Mouse (Mus musculus) hindbrain, embryonic 14.5 days (tissue): ENCODE measurements around the gene Gucy2g. TPM values are rescaled to one million over a fixed set of nuclear protein-coding genes. Genes with fewer than 3 reads are reported as not detected.
A peak's percentile ranks its signal among the peaks of the same experiment; 100 is the strongest.

Source experiments
- ATAC-seq: fragments of 200-750 bp; cut with Nextera tagmentation; 2 replicates; pipeline ENCODE4 v1.8.0; 2017; ENCODE audit warnings: moderate number of reproducible peaks, mild to moderate bottlenecking, moderate TSS enrichment, moderate library complexity; ENCODE audit not compliant: low FRiP score
- DNase-seq: peaks from one replicate; pipeline ENCODE4 v3.0.0-alpha.2; 2015; ENCODE audit warnings: low spot score
- H3K27ac ChIP-seq: fragments of 300-500 bp; sonication (generic); 2 replicates; pipeline ENCODE4 v1.5.1; 2014; ENCODE audit warnings: mild to moderate bottlenecking, moderate library complexity
- H3K27me3 ChIP-seq: fragments of 300-500 bp; sonication (generic); 2 replicates; pipeline ENCODE4 v1.6.1; 2014; ENCODE audit warnings: mild to moderate bottlenecking, low read length, mixed read lengths; ENCODE audit not compliant: control insufficient read depth, insufficient read depth
- H3K36me3 ChIP-seq: fragments of 300-500 bp; sonication (generic); replicated peaks from 2 replicates; pipeline ENCODE4 v1.6.1; 2014; ENCODE audit not compliant: control insufficient read depth, insufficient read depth
- H3K4me1 ChIP-seq: fragments of 300-500 bp; sonication (generic); replicated peaks from 2 replicates; pipeline ENCODE4 v1.6.1; 2014; ENCODE audit warnings: antibody characterized with exemption, low read length, mixed read lengths; ENCODE audit not compliant: control insufficient read depth, insufficient read depth
- H3K4me2 ChIP-seq: fragments of 300-500 bp; sonication (generic); replicated peaks from 2 replicates; pipeline ENCODE4 v1.6.1; 2014; ENCODE audit warnings: mild to moderate bottlenecking, moderate library complexity
- H3K4me3 ChIP-seq: fragments of 300-500 bp; sonication (generic); replicated peaks from 2 replicates; pipeline ENCODE4 v1.5.1; 2014; ENCODE audit warnings: mild to moderate bottlenecking, low read length
- H3K9ac ChIP-seq: fragments of 300-500 bp; sonication (generic); 2 replicates; pipeline ENCODE4 v1.6.1; 2014
- H3K9me3 ChIP-seq: fragments of 300-500 bp; sonication (generic); 2 replicates; pipeline ENCODE4 v1.6.1; 2016; ENCODE audit warnings: low read length; ENCODE audit not compliant: control insufficient read depth
- WGBS: fragments of 180-500 bp; shearing (Covaris S2); extraction: QIAGEN DNeasy Blood & Tissue Kit; methylation state at CpG from one replicate; pipeline ENCODE4 v1.1.7; 2014; 5-methylcytosine and 5-hydroxymethylcytosine counted together
- polyA plus RNA-seq: library from polyadenylated mRNA; unstranded; fragments of >200 nt; fragmentation: Nextera tagmentation; extraction: Ambion mirVana; gene quantifications from 2 replicates; pipeline ENCODE4 v1.2.1, GENCODE M21; 2014

Gucy2g gene
- polyA plus RNA-seq, 1 experiment from 2014 or later, result 0.09 TPM

- no peak overlapping the region for H3K4me3 ChIP-seq
- no peaks in the 10 kb centered on the region for H3K9me3 ChIP-seq
- no peak overlapping the region for H3K9ac ChIP-seq
- H3K4me2 ChIP-seq, result no peak overlapping the region
- H3K27me3 ChIP-seq, result no peaks in the 10 kb centered on the region
- H3K4me1 ChIP-seq, result peaks cover 3% of the 10 kb centered on the region; the same call in 1 of the 2 replicates
- WGBS, result 46% methylated on average over 8 of the region's 8 CpGs
- no peak overlapping the region for H3K27ac ChIP-seq
- DNase-seq, result no peak
- no peak for ATAC-seq
- no peaks in the 10 kb centered on the region for H3K36me3 ChIP-seq
These were observed 8.9 kb downstream of the Gucy2g start for GRCm38 (mm10) chr19:55232136-55232535.

- H3K9ac ChIP-seq, result no peak overlapping the region
- no peak overlapping the region for H3K4me2 ChIP-seq
- no peaks in the 10 kb centered on the region for H3K36me3 ChIP-seq
- no peak overlapping the region for H3K4me3 ChIP-seq
- 77% methylated on average over 10 of the region's 10 CpGs for WGBS
- H3K27ac ChIP-seq, result no peak overlapping the region
- H3K9me3 ChIP-seq, result no peaks in the 10 kb centered on the region
- no peaks in the 10 kb centered on the region for H3K27me3 ChIP-seq
- ATAC-seq (no peak), DNase-seq (no peak)
- H3K4me1 ChIP-seq, result peaks cover 3% of the 10 kb centered on the region; the same call in 1 of the 2 replicates
These were observed 10.0 kb downstream of the Gucy2g start for GRCm38 (mm10) chr19:55231081-55231480.

GRCm38 (mm10) chr19:55227135-55227534 is 13.9 kb downstream of the Gucy2g start:
- no peak overlapping the region for H3K27ac ChIP-seq
- no peak for DNase-seq
- H3K9ac ChIP-seq, result no peak overlapping the region
- no peaks in the 10 kb centered on the region for H3K9me3 ChIP-seq
- peaks cover 3% of the 10 kb centered on the region; the same call in 1 of the 2 replicates for H3K4me1 ChIP-seq
- no peak for ATAC-seq
- H3K36me3 ChIP-seq, result no peaks in the 10 kb centered on the region
- no peak overlapping the region for H3K4me3 ChIP-seq
- 87% methylated on average over 7 of the region's 7 CpGs for WGBS
- H3K27me3 ChIP-seq, result no peaks in the 10 kb centered on the region
- no peak overlapping the region for H3K4me2 ChIP-seq

GRCm38 (mm10) chr19:55226621-55227020 is 14.4 kb downstream of the Gucy2g start:
- no peak overlapping the region for H3K4me2 ChIP-seq
- H3K4me3 ChIP-seq, result no peak overlapping the region
- H3K4me1 ChIP-seq, result peaks cover 3% of the 10 kb centered on the region; the same call in 1 of the 2 replicates
- no peak for DNase-seq
- H3K27me3 ChIP-seq, result no peaks in the 10 kb centered on the region
- no peak overlapping the region for H3K9ac ChIP-seq
- ATAC-seq, result no peak
- H3K9me3 ChIP-seq, result no peaks in the 10 kb centered on the region
- H3K36me3 ChIP-seq, result no peaks in the 10 kb centered on the region
- WGBS, result 58% methylated on average over 5 of the region's 5 CpGs
- H3K27ac ChIP-seq, result no peak overlapping the region

GRCm38 (mm10) chr19:55222268-55222667 is 18.8 kb downstream of the Gucy2g start:
- Histone ChIP-seq H3K9me3 (no peaks in the 10 kb centered on the region), H3K4me2 (no peak overlapping the region), H3K27me3 (no peaks in the 10 kb centered on the region), H3K9ac (no peak overlapping the region), H3K27ac (no peak overlapping the region), H3K36me3 (no peaks in the 10 kb centered on the region), H3K4me3 (no peak overlapping the region), H3K4me1 (no peaks in the 10 kb centered on the region)
- no peak for ATAC-seq
- 95% methylated on average over 9 of the region's 9 CpGs for WGBS
- DNase-seq, result no peak

GRCm38 (mm10) chr19:55221208-55221607 is 19.8 kb downstream of the Gucy2g start:
- H3K9me3 ChIP-seq, result no peaks in the 10 kb centered on the region
- DNase-seq (no peak), ATAC-seq (no peak)
- H3K4me3 ChIP-seq, result no peak overlapping the region
- no peaks in the 10 kb centered on the region for H3K36me3 ChIP-seq
- 90% methylated on average over 6 of the region's 6 CpGs for WGBS
- no peak overlapping the region for H3K4me2 ChIP-seq
- H3K4me1 ChIP-seq, result no peaks in the 10 kb centered on the region
- H3K27me3 ChIP-seq, result no peaks in the 10 kb centered on the region
- H3K27ac ChIP-seq, result no peak overlapping the region
- H3K9ac ChIP-seq, result no peak overlapping the region

- no peaks in the 10 kb centered on the region for H3K27me3 ChIP-seq
- DNase-seq (no peak), ATAC-seq (no peak)
- H3K9ac ChIP-seq, result no peak overlapping the region
- no peaks in the 10 kb centered on the region for H3K9me3 ChIP-seq
- WGBS, result 82% methylated on average over 8 of the region's 8 CpGs
- H3K4me3 ChIP-seq, result no peak overlapping the region
- no peaks in the 10 kb centered on the region for H3K4me1 ChIP-seq
- H3K27ac ChIP-seq, result no peak overlapping the region
- H3K36me3 ChIP-seq, result no peaks in the 10 kb centered on the region
- no peak overlapping the region for H3K4me2 ChIP-seq
These were observed 21.7 kb downstream of the Gucy2g start for GRCm38 (mm10) chr19:55219359-55219758.

- WGBS, result 23% methylated on average over 12 of the region's 12 CpGs
- ATAC-seq (no peak; the same call in 1 of the 2 replicates), DNase-seq (no peak)
- Histone ChIP-seq H3K9me3 (no peaks in the 10 kb centered on the region), H3K27ac (no peak overlapping the region), H3K27me3 (no peaks in the 10 kb centered on the region), H3K9ac (no peak overlapping the region), H3K4me1 (no peaks in the 10 kb centered on the region), H3K4me2 (peak overlapping the region; percentile 57), H3K4me3 (peak overlapping the region; percentile 26), H3K36me3 (no peaks in the 10 kb centered on the region)
These were observed 22.3 kb downstream of the Gucy2g start for GRCm38 (mm10) chr19:55218741-55219221.

- H3K4me3 ChIP-seq, result peak overlapping the region; percentile 26
- H3K4me1 ChIP-seq, result no peaks in the 10 kb centered on the region
- H3K4me2 ChIP-seq, result peak overlapping the region; percentile 57
- DNase-seq, result peak; percentile 96
- H3K36me3 ChIP-seq, result no peaks in the 10 kb centered on the region
- H3K9me3 ChIP-seq, result no peaks in the 10 kb centered on the region
- no peaks in the 10 kb centered on the region for H3K27me3 ChIP-seq
- no peak overlapping the region for H3K27ac ChIP-seq
- H3K9ac ChIP-seq, result peak overlapping the region; percentile 38
- peak; percentile 84 for ATAC-seq
- 4% methylated on average over 20 of the region's 20 CpGs for WGBS
These were observed 22.8 kb downstream of the Gucy2g start for GRCm38 (mm10) chr19:55218192-55218739.

- Histone ChIP-seq H3K9me3 (no peaks in the 10 kb centered on the region), H3K4me1 (no peaks in the 10 kb centered on the region), H3K27ac (no peak overlapping the region), H3K9ac (no peak overlapping the region), H3K4me2 (no peak overlapping the region), H3K27me3 (no peaks in the 10 kb centered on the region), H3K4me3 (no peak overlapping the region), H3K36me3 (no peaks in the 10 kb centered on the region)
- DNase-seq, result no peak
- 85% methylated on average over 9 of the region's 9 CpGs for WGBS
- ATAC-seq, result no peak
These were observed 23.7 kb downstream of the Gucy2g start for GRCm38 (mm10) chr19:55217365-55217764.
